Mouse (Mus musculus): ENCODE measurements around the gene Gm17660. TPM values are rescaled to one million over a fixed set of nuclear protein-coding genes. Genes with fewer than 3 reads are reported as not detected.

The Gm17660 gene
- polyA plus RNA-seq (2015; fragmentation: Nextera tagmentation; extraction: Ambion mirVana) = not detected in 2 replicates

DNA sequence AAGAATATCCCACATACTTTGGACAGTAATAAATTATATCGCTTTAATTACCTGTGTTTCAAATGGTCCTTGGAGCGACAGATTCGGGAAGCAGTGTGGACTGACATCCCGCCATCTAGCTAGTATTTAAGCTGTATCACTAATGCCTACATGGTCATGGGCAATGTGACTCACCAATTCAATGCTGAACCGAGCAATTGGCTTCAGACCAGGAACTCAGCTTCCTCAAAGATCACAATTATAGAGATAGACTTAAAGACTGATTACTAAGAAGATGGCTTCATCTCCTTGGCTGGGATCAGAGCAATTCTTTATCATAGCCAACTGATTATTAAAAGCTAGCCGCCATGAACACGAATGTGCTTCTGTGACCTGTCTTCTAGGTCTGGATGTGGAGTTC lies at the start of gene Gm17660:
Gm17660 (minus strand) TSS at position 101 of the 400 bp plus-strand sequence.
- peak within 1 kb of the TSS; percentile 34; the same call in 1 of the 2 replicates for H3K9ac ChIP-seq
- H3K4me3 ChIP-seq = no peak within 1 kb of the TSS
- no peaks in the 10 kb centered on the region for H3K27me3 ChIP-seq
- WGBS = 93% methylated on average over 7 of the region's 7 CpGs
- no peak for ATAC-seq (ENCODE audit: low read depth)
- H3K36me3 ChIP-seq = peaks cover 9% of the 10 kb centered on the region; the same call in 1 of the 2 replicates
- no peak within 1 kb of the TSS for H3K27ac ChIP-seq (replicated peaks)
- peaks cover 28% of the 10 kb centered on the region for H3K4me1 ChIP-seq (replicated peaks)
- H3K9me3 ChIP-seq = no peaks in the 10 kb centered on the region
- H3K4me2 ChIP-seq = no peak within 1 kb of the TSS

DNA sequence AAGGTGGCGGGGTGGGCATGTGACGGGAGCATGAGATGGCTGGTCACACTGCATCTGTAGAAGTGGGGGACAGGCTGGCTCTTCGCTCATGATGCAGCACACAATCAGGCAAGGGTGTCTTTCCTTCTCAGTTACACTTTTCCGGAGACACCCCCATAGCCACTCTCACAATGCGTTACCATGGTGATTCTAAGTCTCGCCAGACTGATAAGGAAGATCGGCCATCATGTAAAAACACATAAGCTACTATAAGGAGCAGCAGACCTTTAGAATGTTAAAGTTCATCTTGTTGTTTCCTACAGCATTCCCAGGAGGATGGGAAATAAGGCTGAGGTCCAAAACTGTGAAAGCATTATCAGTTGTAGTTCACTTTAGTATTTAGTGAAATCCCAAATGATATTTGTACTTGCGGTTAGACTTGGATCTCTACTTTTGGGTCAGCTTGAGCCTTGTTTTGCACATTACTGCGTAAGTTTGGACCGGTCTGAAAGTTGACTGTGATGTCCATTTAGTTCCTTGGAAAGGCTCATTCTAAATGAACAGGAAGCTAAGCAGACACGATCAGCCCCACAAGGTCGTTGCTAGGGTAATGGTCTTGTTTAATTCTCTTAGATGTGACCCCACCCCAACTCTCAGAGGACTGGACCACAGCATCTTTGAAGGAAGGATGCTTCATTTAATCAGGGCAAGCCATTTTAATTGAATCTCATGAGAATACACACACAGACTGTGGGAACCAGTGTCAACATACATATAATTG lies 49.3 kb upstream of the Gm17660 start:
- H3K36me3 ChIP-seq = no peaks in the 10 kb centered on the region
- no peak overlapping the region for H3K4me3 ChIP-seq
- no peaks in the 10 kb centered on the region for H3K27me3 ChIP-seq
- no peak overlapping the region for H3K9ac ChIP-seq
- no peaks in the 10 kb centered on the region for H3K4me1 ChIP-seq (replicated peaks)
- WGBS = 90% methylated on average over 12 of the region's 12 CpGs
- H3K27ac ChIP-seq (replicated peaks) = no peak overlapping the region
- H3K4me2 ChIP-seq = no peak overlapping the region
- no peak for ATAC-seq (ENCODE audit: low read depth)
- H3K9me3 ChIP-seq = no peaks in the 10 kb centered on the region

DNA sequence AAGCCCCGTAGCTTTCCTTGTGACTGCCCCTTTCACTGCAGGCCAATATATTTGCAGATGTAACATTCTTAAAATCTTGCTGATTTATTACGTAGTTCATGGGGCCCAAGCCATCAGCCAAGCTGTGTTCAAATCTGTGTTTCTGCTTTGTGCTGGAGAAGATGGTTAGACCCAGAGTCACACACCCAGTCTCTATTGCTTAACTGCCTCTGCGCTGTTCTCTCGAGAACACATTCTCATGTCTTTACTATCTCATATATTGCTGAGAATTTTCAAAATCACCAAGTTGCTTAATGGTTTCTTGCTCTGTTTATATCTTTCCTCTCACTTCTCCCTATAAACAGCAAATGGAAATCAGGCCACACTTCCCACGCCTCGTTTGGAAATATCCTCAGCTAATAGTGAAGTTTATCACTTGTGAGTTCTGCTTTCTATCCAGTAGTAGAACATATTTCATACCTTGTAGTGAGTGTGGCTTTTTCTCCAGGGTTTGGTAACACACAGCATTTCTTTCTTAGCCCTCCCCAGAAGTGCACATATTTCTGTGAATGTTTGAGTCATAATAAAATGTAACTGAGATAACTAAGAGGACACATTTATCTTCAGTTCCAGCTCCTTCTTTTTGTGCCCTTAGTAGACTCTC lies 46.7 kb upstream of the Gm17660 start:
- WGBS = 85% methylated on average over 6 of the region's 6 CpGs
- no peak overlapping the region for H3K9ac ChIP-seq
- H3K27me3 ChIP-seq = no peaks in the 10 kb centered on the region
- H3K4me3 ChIP-seq = no peak overlapping the region
- no peak overlapping the region for H3K27ac ChIP-seq (replicated peaks)
- H3K4me1 ChIP-seq (replicated peaks) = no peaks in the 10 kb centered on the region
- no peak for ATAC-seq (ENCODE audit: low read depth)
- H3K9me3 ChIP-seq = no peaks in the 10 kb centered on the region
- H3K4me2 ChIP-seq = no peak overlapping the region
- no peaks in the 10 kb centered on the region for H3K36me3 ChIP-seq

DNA sequence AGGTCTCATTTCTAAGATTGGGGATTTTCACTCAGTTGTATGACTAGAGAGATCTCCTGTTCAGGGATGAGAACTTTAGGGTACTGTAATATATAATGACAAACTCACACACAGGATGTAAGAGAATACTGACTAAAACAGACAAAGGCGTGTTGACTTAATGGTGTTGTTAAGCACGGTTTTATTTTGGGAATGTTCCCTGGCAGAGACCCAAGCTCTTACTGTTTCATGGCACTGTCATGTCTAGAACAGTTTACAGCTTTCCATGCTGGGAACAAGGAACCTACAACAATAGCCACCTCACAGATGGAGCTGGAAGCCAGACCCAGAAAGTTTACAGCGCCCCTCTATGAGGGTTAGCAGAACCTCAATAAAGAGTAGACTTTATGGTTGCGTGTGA lies 38.5 kb upstream of the Gm17660 start:
- Histone ChIP-seq H3K27ac (replicated peaks) (peak overlapping the region; percentile 7), H3K4me3 (no peak overlapping the region), H3K4me1 (replicated peaks) (peaks cover 43% of the 10 kb centered on the region), H3K9ac (no peak overlapping the region), H3K36me3 (no peaks in the 10 kb centered on the region), H3K27me3 (no peaks in the 10 kb centered on the region), H3K9me3 (no peaks in the 10 kb centered on the region), H3K4me2 (no peak overlapping the region)
- WGBS = 76% methylated on average over 4 of the region's 4 CpGs
- no peak for ATAC-seq (ENCODE audit: low read depth)

DNA sequence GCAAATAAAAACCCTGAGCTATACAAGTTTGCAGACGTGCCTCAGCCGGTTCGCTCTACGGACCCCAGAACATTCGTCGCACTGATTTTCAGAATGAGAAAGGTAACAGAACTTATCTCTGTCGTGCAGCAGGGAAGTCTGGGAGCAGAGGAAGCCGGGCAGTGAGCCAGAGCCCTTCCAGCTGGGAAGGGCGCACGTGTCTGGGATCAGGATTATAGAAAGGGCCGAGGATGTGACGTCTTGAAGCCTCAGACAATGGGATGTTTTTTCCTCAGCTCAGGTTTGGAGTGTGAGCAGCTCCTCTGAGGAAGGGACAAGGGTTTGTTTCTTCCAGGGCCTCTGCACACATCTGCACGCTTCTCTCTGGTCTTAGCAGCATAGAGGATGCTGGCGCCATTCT lies 37.7 kb upstream of the Gm17660 start:
- ATAC-seq (ENCODE audit: low read depth) = no peak
- Histone ChIP-seq H3K27ac (replicated peaks) (peak overlapping the region; percentile 85), H3K4me3 (no peak overlapping the region), H3K36me3 (no peaks in the 10 kb centered on the region), H3K9me3 (no peaks in the 10 kb centered on the region), H3K27me3 (no peaks in the 10 kb centered on the region), H3K4me2 (peak overlapping the region; percentile 53; the same call in 1 of the 2 replicates), H3K9ac (no peak overlapping the region), H3K4me1 (replicated peaks) (peaks cover 51% of the 10 kb centered on the region)
- 41% methylated on average over 14 of the region's 14 CpGs for WGBS

DNA sequence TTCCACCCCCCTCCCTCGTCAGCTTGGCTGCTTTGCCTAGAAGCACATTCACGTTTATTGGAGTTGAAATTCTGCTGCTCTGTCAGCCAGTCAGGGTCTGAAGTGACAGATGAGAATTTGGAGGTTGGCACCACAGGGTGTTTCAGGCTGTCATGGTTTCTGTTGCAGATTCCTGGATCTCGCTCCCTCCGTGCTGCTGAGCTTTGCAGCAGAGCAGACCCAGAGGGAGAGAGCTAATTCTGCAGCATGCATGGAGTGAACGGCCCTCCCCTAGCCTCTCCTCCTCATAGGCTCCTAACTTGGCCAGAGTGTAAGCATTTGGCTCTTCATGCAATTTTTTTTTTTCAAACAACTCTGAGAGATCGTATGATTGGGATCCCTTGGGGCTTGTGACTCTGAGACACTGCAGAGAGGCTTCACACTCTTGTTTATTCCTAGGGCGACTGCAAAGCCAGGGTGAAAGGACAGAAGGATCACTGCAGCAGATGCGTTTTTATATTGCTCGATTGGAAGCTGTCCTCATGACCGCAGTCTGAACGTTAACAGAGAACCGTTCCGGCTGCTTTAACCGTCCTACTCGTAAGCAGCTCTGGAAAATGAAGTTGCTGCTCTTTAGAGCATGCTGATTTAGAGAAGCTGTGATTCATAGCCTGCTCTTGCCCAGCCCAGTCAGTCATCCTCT lies 36.2 kb upstream of the Gm17660 start, which contains the start of gene Sparcl1:
Sparcl1 (minus strand) TSS at position 243 of the 682 bp plus-strand sequence.
- no peak for ATAC-seq (ENCODE audit: low read depth)
- H3K4me3 ChIP-seq = peak within 1 kb of the TSS; percentile 36
- H3K27me3 ChIP-seq = no peaks in the 10 kb centered on the region
- H3K9ac ChIP-seq = peak within 1 kb of the TSS; percentile 68
- H3K4me1 ChIP-seq (replicated peaks) = peaks cover 65% of the 10 kb centered on the region
- peak within 1 kb of the TSS; percentile 85 for H3K27ac ChIP-seq (replicated peaks)
- H3K36me3 ChIP-seq = no peaks in the 10 kb centered on the region
- H3K4me2 ChIP-seq = peak within 1 kb of the TSS; percentile 53
- H3K9me3 ChIP-seq = no peaks in the 10 kb centered on the region
- WGBS = 5% methylated on average over 15 of the region's 15 CpGs

DNA sequence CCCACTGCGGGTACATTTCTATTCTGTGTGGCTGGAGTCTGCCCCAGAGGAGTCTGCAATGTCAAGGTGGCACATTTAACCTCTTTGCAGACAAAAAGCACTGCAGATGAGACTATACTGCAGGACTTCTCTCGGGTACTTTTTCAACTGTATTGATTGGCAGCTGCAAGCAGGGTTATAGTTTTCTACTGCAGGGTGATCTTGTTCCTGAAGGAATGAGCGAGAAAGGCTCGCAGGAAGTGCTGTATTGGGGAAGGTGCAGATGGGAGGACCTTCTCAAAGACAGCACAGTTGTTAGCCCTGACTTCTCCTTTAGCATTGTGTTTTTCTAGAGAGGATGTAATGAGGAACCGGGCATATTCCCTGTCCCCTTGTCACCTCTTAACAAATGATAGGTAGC lies 35.1 kb upstream of the Gm17660 start:
- Histone ChIP-seq H3K4me1 (replicated peaks) (peaks cover 77% of the 10 kb centered on the region), H3K9ac (peak overlapping the region; percentile 68), H3K36me3 (no peaks in the 10 kb centered on the region), H3K27ac (replicated peaks) (peak overlapping the region; percentile 85), H3K4me3 (peak overlapping the region; percentile 36), H3K27me3 (no peaks in the 10 kb centered on the region), H3K4me2 (peak overlapping the region; percentile 53), H3K9me3 (no peaks in the 10 kb centered on the region)
- no peak for ATAC-seq (ENCODE audit: low read depth)
- WGBS = 3% methylated on average over 5 of the region's 5 CpGs

DNA sequence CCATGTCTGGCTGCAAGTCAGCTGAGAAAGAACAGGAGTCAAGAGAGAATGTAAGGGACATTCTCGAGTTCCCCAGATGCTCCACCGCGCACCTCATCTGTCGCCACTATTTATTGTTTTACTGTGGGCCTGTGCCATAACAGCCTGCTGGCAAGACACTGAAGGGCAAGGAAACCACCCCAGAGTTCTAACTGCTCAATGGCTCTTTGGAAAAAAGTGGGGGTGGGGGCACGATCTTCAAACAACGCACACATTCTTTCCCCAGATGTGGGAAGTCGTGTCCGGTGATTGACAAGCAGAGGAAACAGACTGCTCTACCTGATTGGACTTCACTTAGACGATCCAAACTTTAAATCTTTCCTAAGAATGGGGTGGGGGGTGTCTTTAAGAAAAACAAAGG lies 34.6 kb upstream of the Gm17660 start:
- 2% methylated on average over 9 of the region's 9 CpGs for WGBS
- H3K4me3 ChIP-seq = peak overlapping the region; percentile 36

DNA sequence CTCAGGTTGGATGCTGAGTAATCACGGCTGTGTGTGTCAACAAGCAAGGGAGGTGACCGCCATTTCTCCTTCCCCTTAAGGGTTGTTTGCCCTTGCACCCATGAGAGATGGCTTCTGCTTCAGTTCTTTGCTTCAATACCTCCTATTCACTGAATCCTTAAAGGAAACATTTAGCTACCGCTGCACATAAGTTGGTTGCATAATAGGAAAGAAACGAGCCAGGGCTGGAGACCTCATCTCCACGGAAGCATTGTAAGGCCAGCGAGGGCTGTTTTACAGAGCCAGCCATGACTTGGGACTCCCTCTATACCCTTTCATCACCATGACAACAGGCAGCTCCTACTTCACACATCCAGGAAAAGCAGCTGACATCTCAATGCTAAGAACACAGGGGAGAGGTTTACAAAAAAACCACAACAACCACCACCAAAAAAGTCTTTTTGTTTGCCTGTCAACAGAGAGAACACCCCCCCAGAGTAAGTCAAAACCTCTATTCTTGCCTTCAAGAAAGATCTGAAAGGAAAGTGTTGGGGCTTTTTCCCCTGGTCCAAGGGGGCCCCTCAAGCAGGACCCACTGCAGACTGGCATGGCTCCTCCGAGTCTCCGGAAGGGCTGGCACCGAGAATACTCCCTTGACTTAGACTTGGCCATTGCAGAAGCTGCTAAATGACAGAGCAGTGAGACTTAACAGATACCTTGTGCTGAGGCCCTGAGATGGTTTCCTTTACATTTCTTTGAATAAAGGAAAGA lies 32.9 kb upstream of the Gm17660 start:
- H3K9ac ChIP-seq = peak overlapping the region; percentile 68
- H3K4me1 ChIP-seq (replicated peaks) = peaks cover 88% of the 10 kb centered on the region

More for the DNA sequence above, 34.6 kb upstream of the Gm17660 start:
- Histone ChIP-seq H3K27ac (replicated peaks) (peak overlapping the region; percentile 85), H3K9me3 (no peaks in the 10 kb centered on the region), H3K4me2 (peak overlapping the region; percentile 53), H3K9ac (peak overlapping the region; percentile 68), H3K36me3 (no peaks in the 10 kb centered on the region), H3K27me3 (no peaks in the 10 kb centered on the region), H3K4me1 (replicated peaks) (peaks cover 80% of the 10 kb centered on the region)
- ATAC-seq (ENCODE audit: low read depth) = no peak

DNA sequence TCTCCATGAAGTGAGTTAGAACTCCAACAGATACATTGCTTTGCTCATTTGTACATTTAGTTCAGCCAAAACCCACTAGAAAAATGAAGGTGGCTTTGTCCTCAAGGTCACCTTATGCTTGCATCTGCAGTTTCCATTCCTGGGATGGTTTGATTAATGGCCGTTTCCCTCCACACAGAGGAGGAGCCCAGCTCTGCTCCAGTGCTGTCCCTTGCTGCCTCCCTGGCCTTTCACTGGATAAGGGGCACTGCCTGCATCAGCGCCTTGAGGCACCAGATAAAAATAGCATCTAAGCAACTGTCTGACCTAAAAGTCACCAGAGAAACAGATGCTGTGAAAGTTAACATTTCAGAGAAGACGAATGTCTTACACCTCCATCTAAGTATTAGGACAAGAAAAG lies 32.1 kb upstream of the Gm17660 start:
- Histone ChIP-seq H3K9me3 (no peaks in the 10 kb centered on the region), H3K4me2 (peak overlapping the region; percentile 53), H3K27ac (replicated peaks) (peak overlapping the region; percentile 85), H3K4me1 (replicated peaks) (peaks cover 79% of the 10 kb centered on the region), H3K27me3 (no peaks in the 10 kb centered on the region), H3K36me3 (no peaks in the 10 kb centered on the region), H3K4me3 (peak overlapping the region; percentile 29), H3K9ac (peak overlapping the region; percentile 61; the same call in 1 of the 2 replicates)
- WGBS = 8% methylated on average over 3 of the region's 3 CpGs
- peak; percentile 45; the same call in 1 of the 2 replicates for ATAC-seq (ENCODE audit: low read depth)

More for the DNA sequence above, 32.9 kb upstream of the Gm17660 start:
- H3K36me3 ChIP-seq = no peaks in the 10 kb centered on the region
- no peaks in the 10 kb centered on the region for H3K27me3 ChIP-seq
- H3K27ac ChIP-seq (replicated peaks) = peak overlapping the region; percentile 85
- 0 out of 2 replicates have a peak overlapping the region, but pooled peaks have one; percentile 36 for H3K4me3 ChIP-seq
- WGBS = 12% methylated on average over 9 of the region's 9 CpGs
- H3K9me3 ChIP-seq = no peaks in the 10 kb centered on the region
- ATAC-seq (ENCODE audit: low read depth) = peak; percentile 58
- peak overlapping the region; percentile 53 for H3K4me2 ChIP-seq

DNA sequence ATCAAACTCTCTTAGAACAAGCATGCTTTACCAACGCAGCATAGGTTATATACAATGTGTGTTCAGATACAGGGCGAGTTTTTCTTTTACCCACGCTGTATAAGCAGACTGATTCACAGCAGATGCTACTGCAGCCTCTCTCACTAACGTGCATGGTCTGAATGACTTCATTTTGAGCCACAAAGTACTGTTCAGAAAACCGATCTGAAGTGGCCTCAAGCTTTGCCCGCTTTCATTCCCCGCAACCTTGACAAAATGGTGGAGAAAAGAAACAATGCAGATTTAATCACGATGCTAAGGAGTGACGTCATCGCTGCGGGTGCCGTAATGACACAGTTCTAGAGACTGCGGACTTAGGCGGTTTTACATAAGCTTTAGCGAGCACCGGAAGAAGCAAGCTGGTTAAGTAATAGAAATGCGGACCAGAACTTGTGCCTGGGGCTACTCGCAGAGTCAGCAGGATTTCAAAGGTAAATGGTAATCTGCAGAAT lies 31.5 kb upstream of the Gm17660 start:
- Histone ChIP-seq H3K4me3 (peak overlapping the region; percentile 29), H3K4me1 (replicated peaks) (peaks cover 73% of the 10 kb centered on the region), H3K4me2 (peak overlapping the region; percentile 53), H3K36me3 (no peaks in the 10 kb centered on the region), H3K27ac (replicated peaks) (peak overlapping the region; percentile 85), H3K9ac (peak overlapping the region; percentile 61), H3K9me3 (no peaks in the 10 kb centered on the region), H3K27me3 (no peaks in the 10 kb centered on the region)
- WGBS = 5% methylated on average over 18 of the region's 18 CpGs
- peak; percentile 51 for ATAC-seq (ENCODE audit: low read depth)
